Mouse (Mus musculus) heart, adult 2 months (tissue): ENCODE measurements around the gene Kcnh1. TPM values are rescaled to one million over a fixed set of nuclear protein-coding genes. Genes with fewer than 3 reads are reported as not detected.

Experiments used
- DNase-seq, 2 experiments: peaks; one replicate each; pipeline ENCODE4 v3.0.0; 2021
- H3K27ac ChIP-seq: fragments of 200-600 bp; 2 replicates; pipeline ENCODE4 v1.8.1; 2022
- H3K27me3 ChIP-seq: fragments of 200-500 bp; 2 replicates; pipeline ENCODE4 v1.6.1; 2012; ENCODE audit warnings: mild to moderate bottlenecking, low read length, inconsistent platforms, mixed read lengths; ENCODE audit not compliant: control insufficient read depth, insufficient read depth
- H3K36me3 ChIP-seq: fragments of 200-500 bp; 2 replicates; pipeline ENCODE4 v1.6.1; 2012; ENCODE audit warnings: low read length, inconsistent platforms; ENCODE audit not compliant: control insufficient read depth, insufficient read depth
- H3K4me1 ChIP-seq: fragments of 200-500 bp; 2 replicates; pipeline ENCODE4 v1.6.1; 2011; ENCODE audit warnings: low read length; ENCODE audit not compliant: control insufficient read depth, insufficient read depth
- H3K4me3 ChIP-seq: fragments of 200-600 bp; 2 replicates; pipeline ENCODE4 v1.8.1; 2022
- H3K79me2 ChIP-seq: fragments of 200-500 bp; replicated peaks from 2 replicates; pipeline ENCODE4 v1.6.1; 2012; ENCODE audit warnings: mild to moderate bottlenecking, inconsistent platforms, low read length, moderate library complexity, mixed read lengths; ENCODE audit not compliant: control insufficient read depth, insufficient read depth
- H3K9ac ChIP-seq: fragments of 200-500 bp; 2 replicates; pipeline ENCODE4 v1.6.1; 2012; ENCODE audit warnings: low read depth, mild to moderate bottlenecking, control low read depth, inconsistent platforms, low read length, mixed read lengths
- CTCF ChIP-seq: fragments of 200-600 bp; IDR thresholded peaks from 2 replicates; pipeline ENCODE4 v1.8.1; 2022; ENCODE audit warnings: antibody characterized with exemption, mild to moderate bottlenecking, moderate library complexity
- EP300 ChIP-seq: fragments of 200-500 bp; IDR thresholded peaks from 2 replicates; pipeline ENCODE4 v1.6.1; 2011; ENCODE audit warnings: low read depth, low read length, control low read depth; ENCODE audit not compliant: insufficient read depth
- POLR2A ChIP-seq: fragments of 200-500 bp; IDR thresholded peaks from 2 replicates; pipeline ENCODE4 v1.6.1; 2011; ENCODE audit warnings: mild to moderate bottlenecking, low read depth, low read length, control low read depth; ENCODE audit not compliant: insufficient read depth
- WGBS: fragments of 180-500 bp; shearing (Covaris S2); methylation state at CpG from one replicate; pipeline ENCODE4 v1.1.7; 2018; 5-methylcytosine and 5-hydroxymethylcytosine counted together
- intact Hi-C: fragments of 180-260 bp; cut with DNase I; formaldehyde crosslinking; loops from one replicate; pipeline ENCODE4 v1.15.1; 2025
- polyA plus RNA-seq: library from polyadenylated mRNA; depleted of rRNA; stranded (reverse); fragments of >200 nt; gene quantifications from 2 replicates; pipeline ENCODE4 v1.2.3, GENCODE M21; 2012
- total RNA-seq, 2 experiments: library from RNA; stranded (reverse); gene quantifications; 2 replicates each; pipeline ENCODE4 v1.2.3; 2021

Kcnh1 gene
- total and polyA plus RNA-seq, 3 experiments = 0.05 to 0.09 (median 0.06) TPM

- intact Hi-C loops = no loop called here
- Histone ChIP-seq H3K79me2 (no peaks in the 10 kb centered on the region), H3K9ac (no peak overlapping the region), H3K4me3 (no peak overlapping the region), H3K36me3 (no peaks in the 10 kb centered on the region), H3K4me1 (no peaks in the 10 kb centered on the region), H3K27ac (no peak overlapping the region), H3K27me3 (no peaks in the 10 kb centered on the region)
- 60% methylated on average over 2 of the region's 2 CpGs for WGBS
- TF ChIP-seq POLR2A = no peak
- no peak for TF ChIP-seq CTCF
- no peak for TF ChIP-seq EP300
- DNase-seq = no peak
These were observed 113.0 kb downstream of the Kcnh1 start for GRCm38 (mm10) chr1:192303615-192304014.

DNA sequence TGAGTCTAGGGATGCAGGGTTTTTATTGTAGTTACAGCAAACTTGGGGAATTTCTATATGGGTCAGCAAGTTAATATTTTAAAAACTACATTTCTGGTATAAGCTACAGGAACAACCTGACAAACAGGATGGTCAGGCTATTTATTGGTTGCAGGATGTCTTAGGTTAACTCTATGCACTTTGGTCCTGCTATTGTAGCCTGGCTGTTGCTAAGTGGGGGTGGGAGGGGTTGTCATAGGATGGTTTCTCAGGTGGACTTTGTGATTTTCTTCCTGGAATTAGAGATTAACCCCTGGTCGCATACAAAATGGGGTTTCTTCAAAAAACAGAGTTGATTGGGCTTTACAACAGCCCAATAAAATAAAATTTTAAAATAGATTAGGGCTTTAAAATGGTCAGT is 114.6 kb downstream of the Kcnh1 start:
- no peak overlapping the region for H3K4me3 ChIP-seq
- H3K79me2 ChIP-seq = no peaks in the 10 kb centered on the region
- TF ChIP-seq EP300 (no peak), CTCF (no peak), POLR2A (no peak)
- H3K27ac ChIP-seq = no peak overlapping the region
- H3K9ac ChIP-seq = no peak overlapping the region
- no peaks in the 10 kb centered on the region for H3K27me3 ChIP-seq
- WGBS = 91% methylated on average over 1 of the region's 1 CpGs
- H3K36me3 ChIP-seq = no peaks in the 10 kb centered on the region
- H3K4me1 ChIP-seq = no peaks in the 10 kb centered on the region
- intact Hi-C loops = no loop called here
- DNase-seq = no peak

GRCm38 (mm10) chr1:192307055-192307454 is 116.5 kb downstream of the Kcnh1 start:
- Histone ChIP-seq H3K4me1 (no peaks in the 10 kb centered on the region), H3K36me3 (no peaks in the 10 kb centered on the region), H3K79me2 (no peaks in the 10 kb centered on the region), H3K4me3 (no peak overlapping the region), H3K9ac (no peak overlapping the region), H3K27ac (no peak overlapping the region), H3K27me3 (no peaks in the 10 kb centered on the region)
- no peak for DNase-seq
- no peak for TF ChIP-seq EP300
- intact Hi-C loops = no loop called here

- no peak for DNase-seq
- Histone ChIP-seq H3K27ac (no peak overlapping the region), H3K4me1 (no peaks in the 10 kb centered on the region), H3K4me3 (no peak overlapping the region), H3K36me3 (no peaks in the 10 kb centered on the region), H3K79me2 (no peaks in the 10 kb centered on the region), H3K27me3 (no peaks in the 10 kb centered on the region), H3K9ac (no peak overlapping the region)
- intact Hi-C loops = no loop called here
- no peak for TF ChIP-seq CTCF
These were observed 120.7 kb downstream of the Kcnh1 start for GRCm38 (mm10) chr1:192311298-192311697.

GRCm38 (mm10) chr1:192311851-192312438 is 121.4 kb downstream of the Kcnh1 start:
- DNase-seq = no peak
- intact Hi-C loops = no loop called here

GRCm38 (mm10) chr1:192312446-192312845 is 121.9 kb downstream of the Kcnh1 start:
- Histone ChIP-seq H3K36me3 (no peaks in the 10 kb centered on the region), H3K79me2 (no peaks in the 10 kb centered on the region), H3K4me3 (no peak overlapping the region), H3K27ac (no peak overlapping the region), H3K9ac (no peak overlapping the region), H3K4me1 (no peaks in the 10 kb centered on the region), H3K27me3 (no peaks in the 10 kb centered on the region)
- DNase-seq = no peak
- intact Hi-C loops = no loop called here
- TF ChIP-seq CTCF (no peak), EP300 (no peak)
- WGBS = 75% methylated on average over 4 of the region's 4 CpGs

More at GRCm38 (mm10) chr1:192311851-192312438, 121.4 kb downstream of the Kcnh1 start:
- no peak overlapping the region for H3K4me3 ChIP-seq
- H3K27me3 ChIP-seq = no peaks in the 10 kb centered on the region
- no peaks in the 10 kb centered on the region for H3K4me1 ChIP-seq
- no peak overlapping the region for H3K27ac ChIP-seq
- no peaks in the 10 kb centered on the region for H3K36me3 ChIP-seq
- no peaks in the 10 kb centered on the region for H3K79me2 ChIP-seq
- no peak overlapping the region for H3K9ac ChIP-seq
- no peak for TF ChIP-seq CTCF
- TF ChIP-seq POLR2A = no peak
- no peak for TF ChIP-seq EP300
- WGBS = 77% methylated on average over 6 of the region's 6 CpGs

GRCm38 (mm10) chr1:192312998-192313397 is 122.4 kb downstream of the Kcnh1 start:
- TF ChIP-seq EP300 (no peak), POLR2A (no peak), CTCF (no peak)
- Histone ChIP-seq H3K4me3 (no peak overlapping the region), H3K79me2 (no peaks in the 10 kb centered on the region), H3K36me3 (no peaks in the 10 kb centered on the region), H3K27me3 (no peaks in the 10 kb centered on the region), H3K27ac (no peak overlapping the region), H3K4me1 (no peaks in the 10 kb centered on the region), H3K9ac (no peak overlapping the region)
- WGBS = 91% methylated on average over 4 of the region's 4 CpGs
- intact Hi-C loops = no loop called here
- DNase-seq = no peak
